Mouse (Mus musculus) stomach, postnatal 0 days (tissue): Measurements from ENCODE around the gene Rin1. TPM values are rescaled to one million over a fixed set of nuclear protein-coding genes. Genes with fewer than 3 reads are reported as not detected.

ENCODE experiments used
- ATAC-seq: fragments of 200-750 bp; cut with Nextera tagmentation; 2 replicates; pipeline ENCODE4 v1.8.0; 2017; ENCODE audit not compliant: low FRiP score, low TSS enrichment
- DNase-seq: peaks from one replicate; pipeline ENCODE4 v3.0.0-alpha.2; 2016; ENCODE audit warnings: low spot score
- H3K27ac ChIP-seq: fragments of 300-500 bp; sonication (generic); replicated peaks from 2 replicates; pipeline ENCODE4 v1.5.1; 2014; ENCODE audit warnings: mild to moderate bottlenecking, control low read depth
- H3K27me3 ChIP-seq: fragments of 300-500 bp; sonication (generic); 2 replicates; pipeline ENCODE4 v1.6.1; 2014; ENCODE audit warnings: low read length; ENCODE audit not compliant: control insufficient read depth, insufficient read depth
- H3K36me3 ChIP-seq: fragments of 300-500 bp; sonication (generic); 2 replicates; pipeline ENCODE4 v1.6.1; 2014; ENCODE audit warnings: low read length, mixed read lengths; ENCODE audit not compliant: control insufficient read depth, insufficient read depth
- H3K4me1 ChIP-seq: fragments of 300-500 bp; sonication (generic); replicated peaks from 2 replicates; pipeline ENCODE4 v1.6.1; 2014; ENCODE audit warnings: antibody characterized with exemption; ENCODE audit not compliant: control insufficient read depth, insufficient read depth
- H3K4me2 ChIP-seq: fragments of 300-500 bp; sonication (generic); replicated peaks from 2 replicates; pipeline ENCODE4 v1.6.1; 2014; ENCODE audit warnings: low read depth, mild to moderate bottlenecking, control low read depth, moderate library complexity
- H3K4me3 ChIP-seq: fragments of 300-500 bp; sonication (generic); 2 replicates; pipeline ENCODE4 v1.5.1; 2014; ENCODE audit warnings: low read depth, low read length, control low read depth
- H3K9ac ChIP-seq: fragments of 300-500 bp; sonication (generic); 2 replicates; pipeline ENCODE4 v1.6.1; 2014; ENCODE audit warnings: mild to moderate bottlenecking, low read length, control low read depth, mixed read lengths
- H3K9me3 ChIP-seq: fragments of 300-500 bp; sonication (generic); 2 replicates; pipeline ENCODE4 v1.6.1; 2016; ENCODE audit warnings: low read length; ENCODE audit not compliant: control insufficient read depth
- CTCF ChIP-seq: IDR thresholded peaks from 2 replicates; pipeline ENCODE4 v1.5.1; 2016; ENCODE audit warnings: antibody characterized with exemption, low read depth, mild to moderate bottlenecking, moderate library complexity
- EP300 ChIP-seq: optimal IDR thresholded peaks from 2 replicates; pipeline ENCODE3; 2016; ENCODE audit warnings: antibody characterized with exemption
- WGBS: fragments of 180-500 bp; shearing (Covaris S2); extraction: QIAGEN DNeasy Blood & Tissue Kit; methylation state at CpG from one replicate; pipeline ENCODE4 v1.1.7; 2014; 5-methylcytosine and 5-hydroxymethylcytosine counted together
- polyA plus RNA-seq: library from polyadenylated mRNA; unstranded; fragments of >200 nt; fragmentation: Nextera tagmentation; extraction: Ambion mirVana; gene quantifications from 2 replicates; pipeline ENCODE4 v1.2.1, GENCODE M21; 2015

Gene Rin1
- polyA plus RNA-seq, 1 experiment from 2014 or later = 2.6 TPM

GRCm38 (mm10) chr19:5062041-5062440, 11.8 kb downstream of the Rin1 start:
- no peak overlapping the region for H3K4me2 ChIP-seq
- H3K9me3 ChIP-seq = no peaks in the 10 kb centered on the region
- H3K4me1 ChIP-seq = peaks cover 12% of the 10 kb centered on the region
- H3K9ac ChIP-seq = no peak overlapping the region
- WGBS = 77% methylated on average over 5 of the region's 5 CpGs
- H3K36me3 ChIP-seq = no peaks in the 10 kb centered on the region
- no peak overlapping the region for H3K4me3 ChIP-seq
- no peak for DNase-seq
- no peak overlapping the region for H3K27ac ChIP-seq
- H3K27me3 ChIP-seq = no peaks in the 10 kb centered on the region
- ATAC-seq = no peak
- no peak for TF ChIP-seq EP300
- no peak for TF ChIP-seq CTCF

GRCm38 (mm10) chr19:5062446-5062845, 12.2 kb downstream of the Rin1 start:
- Histone ChIP-seq H3K4me1 (peaks cover 14% of the 10 kb centered on the region), H3K27ac (peak overlapping the region; percentile 45; the same call in 1 of the 2 replicates), H3K4me3 (no peak overlapping the region), H3K9me3 (no peaks in the 10 kb centered on the region), H3K27me3 (no peaks in the 10 kb centered on the region), H3K36me3 (no peaks in the 10 kb centered on the region), H3K9ac (no peak overlapping the region), H3K4me2 (no peak overlapping the region)
- WGBS = 65% methylated on average over 6 of the region's 6 CpGs
- DNase-seq = no peak
- TF ChIP-seq EP300 (no peak), CTCF (no peak)
- no peak for ATAC-seq

GRCm38 (mm10) chr19:5065104-5065503, 14.8 kb downstream of the Rin1 start:
- 36% methylated on average over 7 of the region's 7 CpGs for WGBS
- H3K4me1 ChIP-seq = peaks cover 14% of the 10 kb centered on the region; the same call in 1 of the 2 replicates
- H3K4me3 ChIP-seq = no peak overlapping the region
- H3K9me3 ChIP-seq = no peaks in the 10 kb centered on the region
- no peak for DNase-seq
- no peak overlapping the region for H3K9ac ChIP-seq
- H3K27me3 ChIP-seq = no peaks in the 10 kb centered on the region; the same call in 1 of the 2 replicates
- no peak for ATAC-seq
- H3K4me2 ChIP-seq = no peak overlapping the region
- H3K36me3 ChIP-seq = no peaks in the 10 kb centered on the region
- 0 out of 2 replicates have a peak overlapping the region, but pooled peaks have one; percentile 20 for H3K27ac ChIP-seq
- TF ChIP-seq CTCF = no peak

GRCm38 (mm10) chr19:5067040-5067799, 16.9 kb downstream of the Rin1 start:
- peak overlapping the region; percentile 60 for H3K4me3 ChIP-seq
- no peaks in the 10 kb centered on the region for H3K9me3 ChIP-seq
- peak overlapping the region; percentile 93 for H3K27ac ChIP-seq
- H3K9ac ChIP-seq = peak overlapping the region; percentile 41
- TF ChIP-seq EP300 = no peak
- TF ChIP-seq CTCF = no peak
- ATAC-seq (peak; percentile 3; the same call in 1 of the 2 replicates), DNase-seq (no peak)
- H3K4me2 ChIP-seq = peak overlapping the region; percentile 73
- WGBS = 4% methylated on average over 15 of the region's 15 CpGs
- no peaks in the 10 kb centered on the region; the same call in 1 of the 2 replicates for H3K27me3 ChIP-seq
- no peaks in the 10 kb centered on the region for H3K36me3 ChIP-seq
- H3K4me1 ChIP-seq = peaks cover 9% of the 10 kb centered on the region; the same call in 1 of the 2 replicates

GRCm38 (mm10) chr19:5067867-5068569, 17.7 kb downstream of the Rin1 start, which contains the start of gene Cd248:
Cd248 (plus strand) TSS chr19:5068078.
- peak within 1 kb of the TSS; percentile 93 for H3K27ac ChIP-seq
- H3K4me3 ChIP-seq = peak within 1 kb of the TSS; percentile 60
- peaks cover 9% of the 10 kb centered on the region; the same call in 1 of the 2 replicates for H3K4me1 ChIP-seq
- no peaks in the 10 kb centered on the region for H3K9me3 ChIP-seq
- no peaks in the 10 kb centered on the region; the same call in 1 of the 2 replicates for H3K27me3 ChIP-seq
- ATAC-seq = peak; percentile 46; the same call in 1 of the 2 replicates
- no peaks in the 10 kb centered on the region for H3K36me3 ChIP-seq
- peak within 1 kb of the TSS; percentile 73 for H3K4me2 ChIP-seq
- WGBS = 1% methylated on average over 52 of the region's 56 CpGs
- peak within 1 kb of the TSS; percentile 68 for H3K9ac ChIP-seq
- peak; percentile 70 for DNase-seq
- TF ChIP-seq CTCF (no peak), EP300 (no peak)
